Mouse (Mus musculus) ovary, postnatal 10 days (tissue): Measurements from ENCODE around the gene Rpl35a.
A peak's percentile ranks its signal among the peaks of the same experiment; 100 is the strongest.
"Not testable (repeated sequence)": the region's sequence is repeated elsewhere in the genome, so short reads cannot be mapped to it uniquely, and the experiment has no call there.

Experiments
- DNase-seq: peaks from one replicate; pipeline ENCODE4 v3.0.0; 2022; ENCODE audit warnings: low spot score

Rpl35a gene

GRCm38 (mm10) chr16:33056786-33057185, 533 bp downstream of the Rpl35a start:
- DNase-seq: no peak

- no peak for DNase-seq
Observed at GRCm38 (mm10) chr16:33058033-33058432, 1.8 kb downstream of the Rpl35a start.

GRCm38 (mm10) chr16:33058656-33059055, 2.4 kb downstream of the Rpl35a start:
- not testable (repeated sequence) for DNase-seq

- DNase-seq: no peak
Observed at GRCm38 (mm10) chr16:33059471-33059870, 3.2 kb downstream of the Rpl35a start.

GRCm38 (mm10) chr16:33060926-33061325, 4.7 kb downstream of the Rpl35a start:
- DNase-seq: no peak

GRCm38 (mm10) chr16:33061400-33061799, 5.1 kb downstream of the Rpl35a start:
- no peak for DNase-seq

- DNase-seq: peak; percentile 62
Observed at GRCm38 (mm10) chr16:33062024-33062681, 5.9 kb downstream of the Rpl35a start, which contains the start of gene Lmln. TSS of gene Lmln (plus strand) at chr16:33062521.

GRCm38 (mm10) chr16:33062682-33063131, 6.5 kb downstream of the Rpl35a start:
- DNase-seq: no peak

- DNase-seq: no peak
Observed at GRCm38 (mm10) chr16:33063267-33063666, 7.0 kb downstream of the Rpl35a start.

- DNase-seq: no peak
Observed at GRCm38 (mm10) chr16:33064636-33065035, 8.4 kb downstream of the Rpl35a start.

- DNase-seq: no peak
Observed at GRCm38 (mm10) chr16:33070928-33071327, 14.7 kb downstream of the Rpl35a start.

- DNase-seq: no peak
Observed at GRCm38 (mm10) chr16:33072871-33073557, 16.8 kb downstream of the Rpl35a start.

GRCm38 (mm10) chr16:33074967-33075366, 18.7 kb downstream of the Rpl35a start:
- DNase-seq: no peak

GRCm38 (mm10) chr16:33076078-33076477, 19.8 kb downstream of the Rpl35a start:
- no peak for DNase-seq

- DNase-seq: no peak
Observed at GRCm38 (mm10) chr16:33077069-33077627, 20.9 kb downstream of the Rpl35a start.

GRCm38 (mm10) chr16:33080063-33080462, 23.8 kb downstream of the Rpl35a start:
- DNase-seq: no peak

- DNase-seq: no peak
Observed at GRCm38 (mm10) chr16:33082951-33083350, 26.7 kb downstream of the Rpl35a start.

GRCm38 (mm10) chr16:33083996-33084395, 27.7 kb downstream of the Rpl35a start:
- DNase-seq: no peak

- no peak for DNase-seq
Observed at GRCm38 (mm10) chr16:33085666-33086065, 29.4 kb downstream of the Rpl35a start.
